ENCODE assay signal across 8 mouse cellular contexts in the genomic region with DNA sequence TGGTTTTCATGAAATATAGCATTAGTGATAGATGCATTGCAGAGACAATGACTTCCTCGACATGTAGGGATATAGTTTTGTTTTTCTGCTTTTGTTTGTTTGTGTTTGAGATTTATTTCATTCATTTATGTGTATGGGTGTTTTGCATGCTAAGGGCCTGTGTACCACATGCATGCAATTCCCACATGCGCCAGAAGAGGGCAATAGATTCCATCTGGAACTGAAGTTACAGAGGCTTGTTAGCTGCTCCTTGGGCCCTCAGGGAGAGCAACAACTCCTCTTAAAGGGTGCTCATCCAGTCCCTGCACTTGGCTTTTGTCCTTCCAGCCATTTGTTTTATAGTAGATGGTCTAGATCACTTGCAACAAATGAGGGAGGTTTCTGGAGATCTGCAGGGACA.
A peak's percentile ranks its signal among the peaks of the same experiment; 100 is the strongest.
DNase-seq lines count a peak whose midpoint lies in the region; ATAC-seq and TF ChIP-seq lines count a peak whose summit lies in the region.

No protein-coding gene starts in this region.

- H3K4me3 ChIP-seq in ES-Bruce4 (ENCODE audit: low read depth, low read length): no peak overlapping the region

- TF ChIP-seq EP300 in ES-Bruce4 (IDR thresholded peaks at IDR 0.05; ENCODE audit: insufficient read depth, low read depth, low read length): no peak

- H3K9me3 ChIP-seq in ES-Bruce4 (replicated peaks; ENCODE audit: control insufficient read depth, insufficient read depth, low read length, poor library complexity, severe bottlenecking): no peaks in the 10 kb centered on the region

- H3K36me3 ChIP-seq in ES-Bruce4 (ENCODE audit: control insufficient read depth, insufficient read depth, low read length, poor library complexity, severe bottlenecking): no peaks in the 10 kb centered on the region

- no peaks in the 10 kb centered on the region for H3K4me1 ChIP-seq in ES-Bruce4 (ENCODE audit: control insufficient read depth, insufficient read depth, low read length)

- no peaks in the 10 kb centered on the region for H3K27me3 ChIP-seq in ES-Bruce4 (ENCODE audit: control insufficient read depth, insufficient read depth, low read length, poor library complexity, severe bottlenecking)

- peak; percentile 60 for TF ChIP-seq CTCF in ES-Bruce4 (IDR thresholded peaks at IDR 0.05; ENCODE audit: low read depth, low read length)

- no peak for TF ChIP-seq POLR2A in ES-Bruce4 (IDR thresholded peaks at IDR 0.05; ENCODE audit: insufficient read depth, low read length)

- H3K9ac ChIP-seq in ES-Bruce4 (ENCODE audit: low read depth, poor library complexity, severe bottlenecking): no peak overlapping the region

- peak; percentile 8 for DNase-seq in cerebellum, adult 8-10 months
- DNase-seq in c-Kit-positive CD71-negative TER-119-negative erythroid progenitor cells, embryonic 14.5 days (ENCODE audit: low read depth): peak; percentile 61
- peak; percentile 5 to 9 for DNase-seq in gastrocnemius, adult 8-10 months (ENCODE audit: low spot score in 2 of 2)
- DNase-seq in layer of hippocampus, adult 9-11 months: peak; percentile 10
- DNase-seq in spleen, postnatal 4 days (ENCODE audit: low spot score in 2 of 2): peak; percentile 48 to 81

- H3K27ac ChIP-seq in ES-Bruce4 (ENCODE audit: insufficient read depth, low read length): no peak overlapping the region

- ATAC-seq in cerebellum, adult (ENCODE audit: insufficient number of reproducible peaks, low FRiP score, low TSS enrichment): no peak
- peak; percentile 85 for ATAC-seq in megakaryocyte progenitor cell, adult 5-6 weeks (replicated peaks; ENCODE audit: poor library complexity)

Comparison
In these comparisons a context has a peak if more than half of its experiments do, and no peak if none do; other contexts are left out.
1. DNase-seq: peak in every context shown above with its lines; median percentile 64 in spleen, postnatal 4 days; 61 in c-Kit-positive CD71-negative TER-119-negative erythroid progenitor cells, embryonic 14.5 days; 10 in layer of hippocampus, adult 9-11 months; 8 in cerebellum, adult 8-10 months; 7 in gastrocnemius, adult 8-10 months.